9 mouse cellular contexts compared by ENCODE assay signal in the genomic region with DNA sequence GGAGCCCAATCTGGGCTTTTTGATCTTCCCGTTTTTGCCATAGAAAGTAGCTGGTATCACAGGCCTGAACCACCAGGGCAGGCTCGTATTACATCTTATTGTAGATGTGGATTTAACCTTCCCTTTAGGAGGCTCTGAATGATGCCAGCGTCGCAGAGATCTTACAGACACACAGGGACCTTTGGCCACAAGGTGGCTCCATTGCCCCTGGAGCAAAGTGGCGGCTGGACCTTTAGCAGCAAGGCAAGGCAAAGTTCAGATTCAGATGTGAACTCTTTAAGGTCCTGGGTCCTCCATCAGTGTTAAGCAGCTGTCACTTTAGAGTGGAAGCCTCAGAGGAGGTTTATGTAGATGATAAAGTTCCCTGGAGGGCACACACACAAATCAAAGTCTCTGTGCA. TPM values are rescaled to one million over a fixed set of nuclear protein-coding genes. Genes with fewer than 3 reads are reported as not detected.
DNase-seq lines count a peak whose midpoint lies in the region; ATAC-seq and TF ChIP-seq lines count a peak whose summit lies in the region.
"Had no signal": no experiment of that assay in that cellular context is flagged by ENCODE, and none has a peak within 500 bp of the region (broad histone marks: within the 10 kb centered on the region; RNA-seq: fewer than 3 reads in every experiment).

No protein-coding gene starts in this region.

- H3K4me1 ChIP-seq in liver, embryonic 12.5 days, result peaks cover 13% of the 10 kb centered on the region
- no peaks in the 10 kb centered on the region for H3K4me1 ChIP-seq in embryonic facial prominence, embryonic 11.5 days (ENCODE audit: control insufficient read depth, insufficient read depth, low read length)
- H3K4me1 ChIP-seq in intestine, postnatal 0 days (replicated peaks; ENCODE audit: control insufficient read depth, insufficient read depth, low read length), result no peaks in the 10 kb centered on the region
- no peaks in the 10 kb centered on the region for H3K4me1 ChIP-seq in limb, embryonic 11.5 days (ENCODE audit: control insufficient read depth, insufficient read depth, low read length)

- H3K27me3 ChIP-seq in liver, embryonic 12.5 days (replicated peaks), result no peaks in the 10 kb centered on the region
- H3K27me3 ChIP-seq in embryonic facial prominence, embryonic 11.5 days (ENCODE audit: control insufficient read depth, insufficient read depth, low read length), result no peaks in the 10 kb centered on the region
- no peaks in the 10 kb centered on the region for H3K27me3 ChIP-seq in intestine, postnatal 0 days (replicated peaks; ENCODE audit: control insufficient read depth, insufficient read depth, low read length)
- H3K27me3 ChIP-seq in limb, embryonic 11.5 days (ENCODE audit: control insufficient read depth, insufficient read depth, low read length), result no peaks in the 10 kb centered on the region

- H3K4me3 ChIP-seq in liver, embryonic 12.5 days, result no peak overlapping the region
- H3K4me3 ChIP-seq in embryonic facial prominence, embryonic 11.5 days (ENCODE audit: low read depth, low read length), result no peak overlapping the region
- no peak overlapping the region for H3K4me3 ChIP-seq in intestine, postnatal 0 days (ENCODE audit: low read depth, low read length)
- no peak overlapping the region for H3K4me3 ChIP-seq in limb, embryonic 11.5 days (ENCODE audit: low read depth, low read length)
- H3K4me3 ChIP-seq: erythroblast, embryonic 14.5 days had no signal

- peak; percentile 58 for DNase-seq in liver
- DNase-seq in adrenal gland, postnatal 10 days, result peak; percentile 84
- DNase-seq in embryonic facial prominence, embryonic 11.5 days (ENCODE audit: low spot score), result peak; percentile 59
- peak; percentile 73 for DNase-seq in limb, embryonic 11.5 days (ENCODE audit: low spot score)
- DNase-seq in ovary, postnatal 36 days (ENCODE audit: low spot score), result peak; percentile 68
- peak; percentile 81 for DNase-seq in thymus, postnatal 25 days

- peaks cover 15% of the 10 kb centered on the region for H3K36me3 ChIP-seq in liver, embryonic 12.5 days
- no peaks in the 10 kb centered on the region for H3K36me3 ChIP-seq in embryonic facial prominence, embryonic 11.5 days (replicated peaks; ENCODE audit: control insufficient read depth, insufficient read depth, low read depth, low read length)
- H3K36me3 ChIP-seq in intestine, postnatal 0 days (ENCODE audit: control insufficient read depth, insufficient read depth), result peaks cover 35% of the 10 kb centered on the region
- no peaks in the 10 kb centered on the region for H3K36me3 ChIP-seq in limb, embryonic 11.5 days (ENCODE audit: control insufficient read depth, insufficient read depth, low read length)

- H3K27ac ChIP-seq in liver, embryonic 12.5 days, result no peak overlapping the region
- H3K27ac ChIP-seq in embryonic facial prominence, embryonic 11.5 days (replicated peaks; ENCODE audit: low read depth, low read length), result no peak overlapping the region
- H3K27ac ChIP-seq in intestine, postnatal 0 days (ENCODE audit: low read depth, low read length), result no peak overlapping the region
- no peak overlapping the region for H3K27ac ChIP-seq in limb, embryonic 11.5 days (replicated peaks; ENCODE audit: low read depth, low read length)

- no peaks in the 10 kb centered on the region for H3K9me3 ChIP-seq in liver, embryonic 12.5 days (replicated peaks)
- no peaks in the 10 kb centered on the region for H3K9me3 ChIP-seq in embryonic facial prominence, embryonic 11.5 days (replicated peaks; ENCODE audit: control insufficient read depth, low read length)
- no peaks in the 10 kb centered on the region for H3K9me3 ChIP-seq in intestine, postnatal 0 days (ENCODE audit: control insufficient read depth)
- H3K9me3 ChIP-seq in limb, embryonic 11.5 days (ENCODE audit: control insufficient read depth, low read length), result no peaks in the 10 kb centered on the region

- H3K9ac ChIP-seq in liver, embryonic 12.5 days, result no peak overlapping the region
- no peak overlapping the region for H3K9ac ChIP-seq in embryonic facial prominence, embryonic 11.5 days (replicated peaks; ENCODE audit: low read length)
- no peak overlapping the region for H3K9ac ChIP-seq in intestine, postnatal 0 days (ENCODE audit: low read depth, low read length)
- H3K9ac ChIP-seq in limb, embryonic 11.5 days (ENCODE audit: low read length), result no peak overlapping the region

- peak; percentile 93 for TF ChIP-seq CTCF in intestine, postnatal 0 days (IDR thresholded peaks at IDR 0.05; ENCODE audit: low read depth)

- no peak for ATAC-seq in liver, embryonic 12.5 days
- ATAC-seq in embryonic facial prominence, embryonic 11.5 days (replicated peaks; ENCODE audit: insufficient number of reproducible peaks, low FRiP score, low TSS enrichment, low read depth), result no peak
- ATAC-seq in intestine, postnatal 0 days, result no peak
- no peak for ATAC-seq in limb, embryonic 11.5 days (ENCODE audit: insufficient number of reproducible peaks, low FRiP score, low TSS enrichment, low read depth)

- 36% methylated on average over 5 of the region's 5 CpGs for WGBS in liver, embryonic 12.5 days (ENCODE audit: insufficient replicate concordance)
- WGBS in embryonic facial prominence, embryonic 11.5 days, result 16% methylated on average over 5 of the region's 5 CpGs
- WGBS in intestine, postnatal 0 days, result 27% methylated on average over 5 of the region's 5 CpGs
- WGBS in limb, embryonic 11.5 days, result 10% methylated on average over 5 of the region's 5 CpGs

- no peak overlapping the region for H3K4me2 ChIP-seq in liver, embryonic 12.5 days
- H3K4me2 ChIP-seq in embryonic facial prominence, embryonic 11.5 days (ENCODE audit: low read depth, low read length), result no peak overlapping the region
- H3K4me2 ChIP-seq in intestine, postnatal 0 days (replicated peaks; ENCODE audit: low read depth), result no peak overlapping the region
- H3K4me2 ChIP-seq in limb, embryonic 11.5 days (ENCODE audit: low read depth, severe bottlenecking), result no peak overlapping the region

RNA-seq across cellular contexts. Expression of a gene that starts 26.3 kb away (rescaled TPM):
- 49.0 and 49.2 TPM in 2 replicates for polyA plus RNA-seq in liver, embryonic 12.5 days (2016; fragmentation: Nextera tagmentation; extraction: Ambion mirVana)
- 10 to 100 TPM; 30.3 to 34.0 TPM for total RNA-seq in adrenal gland, postnatal 10 days (2021)
- 69.5 and 75.7 TPM in 2 replicates for polyA plus RNA-seq in embryonic facial prominence, embryonic 11.5 days (2014; fragmentation: Nextera tagmentation; extraction: Ambion mirVana)
- 16.4 and 18.4 TPM in 2 replicates for polyA plus RNA-seq in intestine, postnatal 0 days (2015; fragmentation: Nextera tagmentation; extraction: Ambion mirVana)
- 77.4 and 77.5 TPM in 2 replicates for polyA plus RNA-seq in limb, embryonic 11.5 days (2014; fragmentation: Nextera tagmentation; extraction: Ambion mirVana)

RNA-seq across cellular contexts. Expression of a gene that starts 45.3 kb away (rescaled TPM):
- polyA plus RNA-seq in liver, embryonic 12.5 days (2016; fragmentation: Nextera tagmentation; extraction: Ambion mirVana), result 4.2 and 4.3 TPM in 2 replicates
- 10 to 100 TPM; 79.6 to 80.6 TPM for total RNA-seq in adrenal gland, postnatal 10 days (2021)
- polyA plus RNA-seq in embryonic facial prominence, embryonic 11.5 days (2014; fragmentation: Nextera tagmentation; extraction: Ambion mirVana), result 8.7 and 9.7 TPM in 2 replicates
- 18.0 and 19.7 TPM in 2 replicates for polyA plus RNA-seq in intestine, postnatal 0 days (2015; fragmentation: Nextera tagmentation; extraction: Ambion mirVana)
- 6.3 and 7.0 TPM in 2 replicates for polyA plus RNA-seq in limb, embryonic 11.5 days (2014; fragmentation: Nextera tagmentation; extraction: Ambion mirVana)
